Mouse (Mus musculus) testis, adult 2 months (tissue): Measurements from ENCODE around the gene Naip5.
"Not testable (repeated sequence)": the region's sequence is repeated elsewhere in the genome, so short reads cannot be mapped to it uniquely, and the experiment has no call there.

Source experiments
- CTCF ChIP-seq: fragments of 200-500 bp; IDR thresholded peaks from 2 replicates; pipeline ENCODE4 v1.5.1; 2012; ENCODE audit warnings: low read depth, mild to moderate bottlenecking, inconsistent platforms, low read length, moderate library complexity; ENCODE audit not compliant: control insufficient read depth, insufficient read depth, insufficient replicate concordance
- POLR2A ChIP-seq: fragments of 200-500 bp; IDR thresholded peaks from 2 replicates; pipeline ENCODE4 v1.6.1; 2012; ENCODE audit warnings: low read depth, mild to moderate bottlenecking, inconsistent platforms, low read length, moderate library complexity; ENCODE audit not compliant: control insufficient read depth

DNA sequence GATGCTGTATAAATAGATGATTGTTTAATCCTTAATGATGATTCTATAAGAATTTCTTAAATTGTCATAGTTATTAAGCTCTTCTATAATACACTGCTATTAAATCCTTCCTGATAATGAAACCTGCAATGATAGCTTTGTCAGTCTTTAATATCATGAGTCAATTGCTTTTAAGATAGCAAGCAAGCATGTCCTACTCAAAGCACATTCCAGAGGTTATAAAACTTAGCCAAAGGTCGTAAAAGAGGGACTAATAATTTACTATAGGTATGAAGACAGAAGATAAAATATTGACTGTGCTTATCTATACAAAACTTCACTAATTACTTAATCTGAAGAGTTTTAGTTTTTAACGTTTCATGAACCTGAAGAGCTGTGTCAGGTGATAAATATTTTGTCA lies 10.9 kb upstream of the Naip5 start:
- not testable (repeated sequence) for TF ChIP-seq POLR2A, CTCF
